Mouse (Mus musculus) Patski (cell line): ENCODE measurements around the gene Atp2a1. TPM values are rescaled to one million over a fixed set of nuclear protein-coding genes. Genes with fewer than 3 reads are reported as not detected.
"Not testable (repeated sequence)": the region's sequence is repeated elsewhere in the genome, so short reads cannot be mapped to it uniquely, and the experiment has no call there.

Experiments used
- ATAC-seq: fragments of 100-300 bp; one replicate; pipeline ENCODE4 v1.8.0; 2021
- CTCF ChIA-PET: fragments of 350-600 bp; sonication (Branson Sonifier 250); formaldehyde crosslinking; loops from one replicate; lab custom pipeline; 2022; ENCODE audit warnings: inconsistent platforms; lab: Charles Lee
- POLR2A ChIA-PET: fragments of 350-600 bp; sonication (Branson Sonifier 250); formaldehyde crosslinking; loops from one replicate; lab custom pipeline; 2022; ENCODE audit warnings: antibody characterized with exemption, inconsistent platforms; lab: Charles Lee
- DNase-seq: peaks from one replicate; pipeline ENCODE4 v3.0.0-alpha.2; 2011; ENCODE audit warnings: low read depth, low spot score
- H3K27me3 ChIP-seq: fragments of 371-371 bp; one replicate; pipeline ENCODE4 v1.5.1; 2021
- CTCF ChIP-seq: fragments of 100-300 bp; IDR thresholded peaks from one replicate; pipeline ENCODE4 v1.5.1; 2021
- in situ Hi-C: fragments of 300-500 bp; cut with MboI; formaldehyde crosslinking; loops from 3 replicates; pipeline ENCODE4 v1.11.1; 2018; ENCODE audit warnings: low pct_unique_long_range_greater_than_20kb, mixed read lengths
- polyA plus RNA-seq: library from polyadenylated mRNA; unstranded; gene quantifications from one replicate; pipeline ENCODE4 v1.2.3, GENCODE M21; 2021

The Atp2a1 gene
- polyA plus RNA-seq, 1 experiment from 2014 or later = 0.10 TPM

DNA sequence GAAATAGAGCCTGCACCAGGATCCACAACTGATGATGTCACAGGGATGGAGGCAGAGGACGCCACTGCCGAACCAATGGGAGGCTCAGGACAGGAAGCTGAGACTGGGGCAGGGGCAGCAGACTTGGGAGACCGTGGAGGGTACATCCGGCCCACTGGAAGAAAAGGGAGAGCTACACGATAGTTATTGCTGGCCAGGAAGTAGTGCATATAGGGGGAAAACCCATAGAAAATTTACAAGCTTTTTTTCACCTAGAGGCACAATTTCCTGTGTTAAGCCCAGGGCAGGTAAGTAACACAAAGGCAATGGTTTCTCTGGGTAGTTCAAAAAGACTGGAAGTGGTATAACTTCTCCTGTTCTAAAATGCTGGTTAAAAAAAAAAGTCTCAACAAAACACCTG is 33.6 kb upstream of the Atp2a1 start:
- in situ Hi-C loops = no loop called here
- ATAC-seq = no peak
- no peak for DNase-seq
- CTCF ChIA-PET = no interaction called here
- H3K27me3 ChIP-seq = no peaks in the 10 kb centered on the region
- no peak for TF ChIP-seq CTCF
- POLR2A ChIA-PET = interaction anchor here (0.7 to 2.7 kb wide), 2 partner anchors 8 to 52 kb away, joined by 3 to 10 read pairs; partner anchors contain the start of gene Tufm

DNA sequence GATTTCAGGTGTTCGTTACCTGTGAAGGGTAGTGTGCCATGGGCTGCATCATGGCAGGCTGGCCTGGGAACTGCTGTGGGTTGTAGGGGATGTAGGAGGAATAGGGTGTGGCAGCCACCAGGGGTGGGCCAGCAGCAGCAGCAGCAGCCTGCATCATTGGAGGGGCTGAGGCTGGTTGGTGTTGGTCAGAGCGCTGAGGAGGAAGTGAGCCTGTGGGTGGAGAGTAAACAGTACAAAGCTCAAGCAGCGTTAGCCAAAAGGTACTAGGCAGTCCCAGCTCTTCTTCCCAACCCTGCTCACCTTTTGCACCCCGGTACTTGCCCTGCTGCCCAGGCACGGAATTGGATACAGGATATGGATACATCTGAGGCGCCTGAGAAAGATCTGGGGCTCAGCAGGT is 31.2 kb upstream of the Atp2a1 start:
- ChIA-PET CTCF (no interaction called here), POLR2A (no interaction called here)
- in situ Hi-C loops = no loop called here
- H3K27me3 ChIP-seq = no peaks in the 10 kb centered on the region
- no peak for TF ChIP-seq CTCF
- no peak for ATAC-seq
- DNase-seq = no peak

DNA sequence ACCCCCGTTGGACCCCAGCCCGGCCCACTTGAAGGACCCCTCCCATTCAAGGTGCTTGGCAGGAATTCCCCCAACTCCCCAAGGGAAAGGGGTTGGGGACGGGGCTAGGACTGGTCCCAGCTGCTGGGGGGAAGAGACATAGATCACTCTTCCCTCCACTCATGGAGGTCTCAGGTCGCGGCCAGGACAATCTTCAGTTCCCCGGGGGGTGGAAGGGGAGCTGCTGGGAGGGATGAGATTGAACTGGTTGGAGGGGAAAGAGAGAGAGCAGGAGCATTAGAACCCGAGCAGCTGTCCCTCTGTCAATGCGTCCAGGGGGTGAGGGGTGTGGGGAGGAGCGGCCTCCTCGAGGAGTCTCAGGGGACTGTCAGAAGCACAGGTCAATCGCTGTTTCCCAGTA is 29.1 kb upstream of the Atp2a1 start:
- ATAC-seq = no peak
- POLR2A ChIA-PET = interaction anchor here (0.7 to 3.4 kb wide), 2 partner anchors 10 to 74 kb away, joined by 3 to 17 read pairs; partner anchors contain the start of genes Atxn2l and Eif3c
- no peak for TF ChIP-seq CTCF
- in situ Hi-C loops = no loop called here
- no peaks in the 10 kb centered on the region for H3K27me3 ChIP-seq
- no peak for DNase-seq
- CTCF ChIA-PET = no interaction called here

DNA sequence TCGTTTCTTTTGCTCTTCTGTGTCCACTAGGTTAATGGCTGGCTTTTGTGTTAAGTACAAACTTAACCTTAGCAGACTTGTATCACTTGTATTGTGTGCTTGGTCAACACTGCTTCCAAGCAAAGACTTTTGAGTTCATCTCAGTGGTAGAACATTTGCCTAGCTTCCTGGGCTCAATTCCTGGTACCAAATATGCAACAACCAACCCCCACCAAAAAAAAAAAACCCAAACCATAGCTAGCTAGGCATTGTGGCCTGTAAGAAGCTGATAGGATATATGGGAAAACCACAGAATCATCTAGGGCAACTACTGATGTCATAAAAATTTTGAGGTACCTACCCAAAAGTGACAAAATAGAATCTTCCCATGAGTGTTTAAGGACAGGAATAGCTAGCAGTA is 28.1 kb upstream of the Atp2a1 start:
- H3K27me3 ChIP-seq = no peaks in the 10 kb centered on the region
- DNase-seq = no peak
- no peak for TF ChIP-seq CTCF
- no peak for ATAC-seq
- ChIA-PET POLR2A (interaction anchor here (0.7 to 3.4 kb wide), 2 partner anchors 11 to 973 kb away, joined by 3 to 17 read pairs; partner anchors contain the start of gene Atxn2l), CTCF (interaction anchor here (2.8 kb wide), 1 partner anchor 10 kb away, joined by 16 read pairs; no protein-coding TSS in a partner anchor)
- in situ Hi-C loops = no loop called here

DNA sequence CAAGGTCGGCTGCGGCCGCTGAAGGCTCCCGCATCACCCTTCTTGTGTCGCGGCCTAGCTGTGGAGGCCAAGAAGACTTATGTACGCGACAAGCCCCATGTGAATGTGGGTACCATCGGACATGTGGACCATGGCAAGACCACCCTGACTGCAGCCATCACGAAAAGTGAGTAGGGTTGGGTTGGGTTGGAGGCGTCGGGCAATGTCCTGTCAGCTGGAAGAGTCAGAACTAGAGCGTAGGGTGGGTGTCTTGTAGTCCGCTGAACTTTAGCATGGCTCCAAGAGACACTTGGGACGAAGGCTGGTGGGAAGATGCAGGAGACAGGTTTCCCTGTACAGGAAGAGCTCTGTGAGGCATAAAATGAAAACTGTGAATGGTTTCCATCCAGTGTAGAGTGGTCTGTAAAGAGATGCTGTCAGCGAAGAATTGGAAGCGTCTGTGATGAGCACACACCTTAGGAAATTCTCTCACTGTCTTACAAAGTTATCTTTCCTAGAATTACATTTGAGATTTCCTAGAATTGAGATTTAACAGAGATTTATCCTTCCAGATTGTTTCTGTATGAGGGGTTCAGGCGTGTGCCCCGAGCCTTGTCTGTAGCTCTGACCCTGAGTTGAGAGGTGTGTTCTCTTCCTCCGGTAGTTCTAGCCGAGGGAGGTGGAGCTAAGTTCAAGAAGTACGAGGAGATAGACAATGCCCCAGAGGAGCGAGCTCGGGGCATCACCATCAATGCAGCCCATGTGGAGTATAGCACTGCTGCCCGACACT is 24.9 kb upstream of the Atp2a1 start:
- H3K27me3 ChIP-seq, ATAC-seq, DNase-seq, in situ Hi-C loops, CTCF ChIA-PET: not testable (repeated sequence)
- POLR2A ChIA-PET = interaction anchor here (0.6 to 3.4 kb wide), 6 partner anchors 10 to 69 kb away, joined by 3 to 23 read pairs (median 4); partner anchors contain the start of gene Sh2b1

DNA sequence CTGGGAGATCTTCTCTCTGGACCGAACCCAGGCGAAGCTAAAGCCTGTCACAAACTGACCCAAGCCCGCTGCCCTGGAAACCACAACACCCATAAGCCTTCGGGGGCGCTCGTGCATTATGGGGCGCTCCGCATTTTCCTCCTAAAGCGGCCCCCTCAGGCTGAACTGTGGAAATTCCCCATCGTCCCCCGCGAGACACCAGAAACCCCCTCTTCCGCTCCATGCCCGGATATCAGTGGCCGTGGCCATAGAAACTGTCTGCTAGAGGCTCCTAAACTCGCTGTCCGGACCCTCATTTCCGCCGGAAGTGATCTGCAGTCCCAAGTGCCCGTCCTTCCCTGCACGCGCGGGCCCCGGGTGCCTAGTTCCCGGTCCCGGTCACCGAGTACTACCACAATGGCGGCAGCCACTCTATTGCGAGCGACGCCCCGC is 24.2 kb upstream of the Atp2a1 start, which contains the start of gene Tufm:
TSS of gene Tufm (plus strand) at position 310 of the 432 bp plus-strand sequence.
- in situ Hi-C loops = no loop called here
- CTCF ChIA-PET = interaction anchor here (1.1 to 1.4 kb wide), 2 partner anchors 11 kb away, joined by 4 to 5 read pairs; partner anchors contain the start of gene Sh2b1
- POLR2A ChIA-PET = interaction anchor here (0.6 to 3.4 kb wide), 7 partner anchors 9 to 785 kb away, joined by 3 to 23 read pairs (median 3); partner anchors contain the start of gene Sh2b1
- peak; percentile 81 for DNase-seq
- peak; percentile 85 for ATAC-seq
- no peak for TF ChIP-seq CTCF
- no peaks in the 10 kb centered on the region for H3K27me3 ChIP-seq

DNA sequence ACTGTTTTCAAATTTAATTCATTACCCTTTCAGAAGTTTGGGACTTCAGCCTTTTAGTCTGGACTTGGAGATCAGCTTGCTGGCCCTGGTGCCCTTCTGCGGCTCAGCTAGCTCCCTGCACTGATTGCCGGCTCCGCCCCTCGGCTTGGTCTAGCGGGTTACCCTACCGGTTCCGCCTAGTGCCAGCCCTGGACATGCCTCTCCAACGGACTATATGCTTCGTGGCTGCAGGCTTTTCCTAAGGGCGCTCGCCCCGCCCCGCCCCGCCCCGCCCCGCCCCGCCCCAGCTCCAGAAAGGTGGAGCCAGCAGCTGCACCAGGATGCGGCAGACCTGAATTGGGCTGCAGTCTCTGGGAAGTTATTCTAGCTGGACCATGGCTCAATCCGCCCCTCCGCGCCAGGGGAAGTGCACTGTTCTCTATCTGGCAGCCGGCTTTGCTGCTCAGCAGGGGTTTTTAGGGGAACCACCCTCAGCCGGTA is 19.5 kb upstream of the Atp2a1 start:
- no peaks in the 10 kb centered on the region for H3K27me3 ChIP-seq
- ChIA-PET CTCF (interaction anchor here (1.0 to 1.3 kb wide), 4 partner anchors 15 to 45 kb away, joined by 3 to 5 read pairs (median 3); no protein-coding TSS in a partner anchor), POLR2A (interaction anchor here (0.9 to 1.9 kb wide), 4 partner anchors 7 to 84 kb away, joined by 3 to 7 read pairs (median 4); partner anchors contain the start of genes Eif3c and Sh2b1)
- TF ChIP-seq CTCF = no peak
- DNase-seq (no peak), ATAC-seq (peak; percentile 75)
- in situ Hi-C loops = no loop called here

DNA sequence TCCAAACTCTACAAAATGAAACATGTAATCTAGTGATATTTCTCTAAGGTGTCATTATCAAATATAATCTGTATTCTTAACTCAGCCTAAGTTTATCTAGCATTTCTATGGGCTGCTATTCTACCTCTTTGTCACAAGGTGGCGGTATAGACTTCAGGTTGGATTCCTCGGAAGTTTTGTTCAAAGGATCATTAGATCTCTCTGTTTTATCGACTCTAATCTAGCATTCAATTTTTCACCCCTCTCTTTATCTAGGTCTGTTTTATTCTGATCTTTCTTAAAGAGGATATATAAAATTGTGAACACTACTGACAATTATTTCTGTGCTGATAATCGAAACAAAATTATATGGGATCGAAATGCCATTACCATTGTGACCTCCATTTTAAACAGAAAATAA is 18.8 kb upstream of the Atp2a1 start:
- ATAC-seq = no peak
- TF ChIP-seq CTCF = peak; percentile 57
- DNase-seq = no peak
- CTCF ChIA-PET = interaction anchor here (1.0 kb wide), 1 partner anchor 28 kb away, joined by 3 read pairs; no protein-coding TSS in a partner anchor
- H3K27me3 ChIP-seq = no peaks in the 10 kb centered on the region
- POLR2A ChIA-PET = interaction anchor here (0.9 to 1.9 kb wide), 2 partner anchors 46 to 84 kb away, joined by 4 read pairs; partner anchors contain the start of gene Eif3c
- in situ Hi-C loops = no loop called here

DNA sequence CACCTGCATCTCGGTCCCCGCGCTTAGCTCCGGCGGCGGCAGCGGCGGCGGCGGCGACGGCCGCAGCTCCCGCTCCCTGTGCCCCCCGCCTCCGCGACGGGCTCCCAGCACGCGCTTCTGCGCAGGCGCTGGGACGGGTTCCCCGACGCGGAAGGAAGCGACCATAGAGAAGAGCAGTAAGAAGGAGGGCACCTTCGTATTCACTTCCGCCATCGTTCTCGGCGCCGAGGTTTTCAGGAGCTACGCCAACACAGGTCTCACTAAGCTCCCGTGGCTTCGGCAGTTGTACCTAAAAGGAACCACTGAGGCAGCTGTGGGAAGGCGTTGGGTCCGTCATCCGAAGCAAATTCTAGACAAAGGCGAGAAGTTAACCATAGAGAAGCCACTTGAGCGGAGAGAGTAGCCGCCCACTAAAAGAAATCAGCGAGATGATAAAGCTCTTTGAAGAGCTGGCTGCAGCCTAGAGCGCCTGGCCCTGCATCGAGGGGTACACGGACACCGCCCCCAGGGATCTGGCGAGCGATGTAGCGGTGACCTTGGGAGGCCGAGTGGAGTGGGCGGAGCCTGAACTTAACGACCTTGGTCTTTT is 12.2 kb upstream of the Atp2a1 start, which contains the start of gene Sh2b1:
TSS of gene Sh2b1 (minus strand) at position 432 of the 589 bp plus-strand sequence.
- in situ Hi-C loops = loop anchor here (5.0 kb wide), 1 partner anchor 52 kb away; no protein-coding TSS in a partner anchor
- ATAC-seq = peak; percentile 64
- CTCF ChIA-PET = interaction anchor here (1.0 to 2.1 kb wide), 5 partner anchors 10 to 151 kb away, joined by 3 to 7 read pairs (median 3); no protein-coding TSS in a partner anchor
- TF ChIP-seq CTCF = no peak
- peak; percentile 82 for DNase-seq
- POLR2A ChIA-PET = interaction anchor here (0.6 to 2.5 kb wide), 7 partner anchors 8 to 346 kb away, joined by 3 to 10 read pairs (median 3); partner anchors contain the start of gene Tufm
- no peaks in the 10 kb centered on the region for H3K27me3 ChIP-seq
